Mouse (Mus musculus) right cerebral cortex, postnatal 14 days (tissue): ENCODE measurements around the gene Ndufaf8.

Experiments used
- DNase-seq: peaks from one replicate; pipeline ENCODE4 v3.0.0; 2022

Ndufaf8 gene

GRCm38 (mm10) chr11:120086702-120087152 lies 12.0 kb upstream of the Ndufaf8 start, which contains the start of gene Cep131:
TSS of gene Cep131 (minus strand) at chr11:120086827.
- peak; percentile 96 for DNase-seq

DNA sequence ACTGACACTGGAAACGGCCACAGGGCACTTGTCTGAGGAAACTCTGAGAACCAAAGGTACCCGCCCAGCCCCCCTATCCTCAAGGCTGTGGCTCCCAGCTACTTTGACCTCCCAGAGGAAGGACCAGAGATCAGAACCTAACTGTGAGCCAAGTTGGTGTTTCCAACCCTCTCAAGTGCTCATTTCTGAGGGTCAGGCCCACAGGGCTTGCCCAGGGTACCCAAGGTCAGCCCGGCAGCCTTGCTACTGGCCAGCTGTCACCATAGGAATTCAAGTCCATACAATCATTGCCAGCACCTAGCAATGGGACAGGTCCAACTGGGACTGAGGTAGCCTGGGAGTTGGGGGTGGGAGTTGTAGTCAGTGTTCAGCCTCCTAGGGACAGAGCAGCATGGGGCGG lies 8.1 kb upstream of the Ndufaf8 start:
- DNase-seq = no peak

- no peak for DNase-seq
Measured at GRCm38 (mm10) chr11:120092817-120093591, 5.7 kb upstream of the Ndufaf8 start.

DNA sequence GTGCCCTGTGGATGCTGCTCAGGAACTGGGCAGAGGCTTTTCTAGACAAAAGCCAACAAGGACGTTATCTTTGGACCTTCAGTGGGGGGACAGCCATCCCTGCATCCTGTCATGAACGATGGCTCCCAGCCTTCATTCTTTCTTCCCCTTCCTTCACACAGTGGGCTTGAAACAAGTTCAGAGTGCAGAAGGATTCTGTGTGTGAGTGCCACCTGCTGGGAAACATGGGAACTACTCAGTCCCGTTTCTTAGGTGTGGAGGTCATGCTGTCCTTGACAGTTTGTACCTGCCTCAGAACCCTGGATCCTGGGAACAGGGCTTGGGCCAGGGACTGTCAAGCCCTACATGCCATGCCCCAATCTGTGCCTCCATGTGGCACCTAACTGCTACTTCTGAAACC lies 2.3 kb downstream of the Ndufaf8 start:
- peak; percentile 68 for DNase-seq

DNA sequence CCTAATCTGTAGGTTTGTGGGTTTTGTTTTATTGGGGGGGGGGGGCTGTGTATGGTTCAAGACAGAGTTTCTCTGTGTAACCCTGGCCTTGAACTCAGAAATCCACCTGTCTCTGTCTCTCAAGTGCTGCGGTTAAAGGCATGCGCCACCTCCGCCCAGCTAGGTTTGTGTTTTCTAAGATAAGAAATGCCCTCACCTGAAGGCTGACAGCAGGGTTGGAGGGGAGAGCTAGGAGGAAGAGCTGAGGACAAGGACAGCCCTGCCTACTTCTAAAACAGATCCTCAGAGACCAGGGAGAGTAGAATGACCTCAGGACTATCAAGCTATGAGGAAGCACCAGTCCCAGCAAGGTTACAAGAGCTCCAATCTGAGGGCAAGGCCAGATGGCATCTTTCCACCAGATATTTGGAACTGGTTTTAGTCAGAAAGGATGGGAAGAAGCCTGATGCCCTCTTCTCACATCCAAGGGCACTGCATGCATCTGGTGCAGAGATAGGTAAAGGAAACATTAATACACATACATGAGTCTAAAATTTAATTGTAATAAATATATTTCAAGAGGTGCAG lies 4.8 kb downstream of the Ndufaf8 start:
- DNase-seq = no peak

DNA sequence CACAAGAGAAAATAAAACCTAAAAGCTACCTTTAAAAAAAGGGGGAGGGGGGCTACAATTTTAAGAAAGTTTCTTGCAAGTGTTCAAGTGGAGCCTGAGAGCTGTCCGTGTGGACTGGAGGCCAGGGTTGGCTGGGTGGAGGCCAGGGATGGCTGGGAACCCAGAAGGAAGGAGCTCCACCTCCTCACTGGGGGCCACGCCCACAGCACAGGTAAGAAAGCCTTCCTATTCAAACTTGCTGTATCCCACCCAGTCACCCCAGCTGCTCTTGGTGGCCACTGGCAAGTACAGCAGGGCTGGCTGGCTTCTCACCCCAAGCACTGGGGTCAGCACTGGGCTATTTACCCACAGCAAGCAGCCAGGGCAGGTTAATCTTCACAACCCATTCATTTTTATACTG lies 8.3 kb downstream of the Ndufaf8 start:
- no peak for DNase-seq

DNA sequence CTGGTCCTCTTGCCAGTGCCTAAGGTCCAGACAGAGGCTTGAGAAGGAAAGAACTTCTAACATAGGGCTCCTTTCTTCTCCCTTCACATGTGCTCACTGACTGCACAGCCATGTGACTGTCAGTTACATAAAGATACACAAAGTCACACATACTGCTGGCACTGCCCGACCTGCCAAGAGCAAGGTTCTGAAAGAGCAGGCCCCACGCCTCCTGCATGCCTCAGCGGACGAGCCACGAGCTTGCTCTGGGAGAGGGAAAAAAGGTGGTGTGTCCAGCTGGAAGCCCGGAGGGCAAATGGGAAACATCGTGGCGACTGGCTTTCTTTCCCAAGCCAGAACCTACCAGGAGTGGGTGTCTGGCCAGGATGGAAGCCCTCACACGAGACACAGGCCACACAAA lies 9.1 kb downstream of the Ndufaf8 start:
- no peak for DNase-seq

GRCm38 (mm10) chr11:120109558-120110210 lies 11.0 kb downstream of the Ndufaf8 start:
- no peak for DNase-seq

DNA sequence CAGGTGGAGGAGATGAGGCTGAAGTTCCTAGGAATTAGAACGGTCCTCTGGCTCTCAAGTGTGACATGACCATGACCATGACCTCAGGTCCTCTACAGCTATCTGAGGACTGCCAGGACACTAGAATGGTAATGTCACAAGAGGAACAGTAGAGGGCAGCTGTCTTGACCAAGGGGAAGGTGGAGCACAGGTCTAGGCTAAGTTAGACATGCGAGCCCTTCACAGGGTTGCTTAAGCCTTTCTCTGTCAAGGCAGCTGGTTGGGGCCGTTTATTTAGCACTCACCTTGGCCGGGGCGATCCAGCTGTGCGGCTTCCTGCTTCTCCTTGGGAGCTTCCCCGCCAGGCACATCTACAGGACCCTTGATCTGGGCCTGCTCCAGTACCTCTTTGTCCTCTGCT lies 11.8 kb downstream of the Ndufaf8 start:
- no peak for DNase-seq

- no peak for DNase-seq
Measured at GRCm38 (mm10) chr11:120111033-120111432, 12.3 kb downstream of the Ndufaf8 start.

GRCm38 (mm10) chr11:120112136-120112535 lies 13.4 kb downstream of the Ndufaf8 start:
- DNase-seq = no peak

DNA sequence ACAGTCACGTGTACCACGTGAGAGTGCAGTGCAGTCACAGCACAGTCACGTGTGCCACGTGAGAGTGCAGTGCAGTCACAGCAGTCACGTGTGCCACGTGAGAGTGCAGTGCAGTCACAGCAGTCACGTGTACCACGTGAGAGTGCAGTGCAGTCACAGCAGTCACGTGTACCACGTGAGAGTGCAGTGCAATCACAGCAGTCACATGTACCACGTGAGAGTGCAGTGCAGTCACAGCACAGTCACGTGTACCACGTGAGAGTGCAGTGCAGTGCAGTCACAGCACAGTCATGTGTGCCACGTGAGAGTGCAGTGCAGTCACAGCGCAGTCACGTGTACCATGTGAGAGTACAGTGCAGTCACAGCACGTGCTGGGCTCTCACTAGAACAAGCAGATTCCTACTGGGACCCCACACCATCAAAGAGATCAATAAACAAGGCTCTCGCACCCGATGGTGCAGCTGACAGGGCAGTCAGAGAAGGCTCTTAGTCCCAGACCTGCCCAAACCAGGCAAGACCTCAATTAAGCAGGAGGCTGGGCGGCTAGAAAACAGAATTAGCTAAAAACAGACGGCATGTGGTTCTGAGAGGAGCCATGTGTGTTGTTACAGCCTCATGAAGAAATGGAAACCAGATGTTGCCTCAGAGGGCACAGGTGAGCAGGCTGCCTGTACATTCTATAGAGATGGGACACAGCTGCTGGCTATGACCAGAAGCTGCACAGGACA lies 15.9 kb downstream of the Ndufaf8 start:
- no peak for DNase-seq

GRCm38 (mm10) chr11:120117626-120118025 lies 18.9 kb downstream of the Ndufaf8 start:
- DNase-seq = no peak

DNA sequence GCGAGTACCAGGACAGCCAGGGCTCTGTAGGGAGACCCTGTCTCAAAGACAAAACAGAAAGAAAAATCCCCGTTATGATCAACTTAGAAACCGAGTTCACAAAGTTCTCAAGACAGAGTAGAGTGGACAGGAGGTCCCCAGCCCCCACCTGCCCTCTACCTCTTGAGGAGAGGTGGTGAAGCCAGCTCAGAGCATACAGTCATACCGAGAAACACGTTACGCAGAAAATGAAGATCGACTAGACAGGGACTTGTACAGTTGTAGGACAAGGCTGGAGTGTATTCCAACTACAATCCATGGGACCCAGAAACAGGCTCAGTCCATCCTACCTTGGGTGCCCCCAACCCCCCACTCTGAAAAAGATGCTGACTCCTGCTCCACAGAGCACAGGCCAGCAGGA lies 20.4 kb downstream of the Ndufaf8 start:
- no peak for DNase-seq

GRCm38 (mm10) chr11:120119936-120120541 lies 21.3 kb downstream of the Ndufaf8 start:
- no peak for DNase-seq

- peak; percentile 85 for DNase-seq
Measured at GRCm38 (mm10) chr11:120120642-120121420, 22.1 kb downstream of the Ndufaf8 start.

DNA sequence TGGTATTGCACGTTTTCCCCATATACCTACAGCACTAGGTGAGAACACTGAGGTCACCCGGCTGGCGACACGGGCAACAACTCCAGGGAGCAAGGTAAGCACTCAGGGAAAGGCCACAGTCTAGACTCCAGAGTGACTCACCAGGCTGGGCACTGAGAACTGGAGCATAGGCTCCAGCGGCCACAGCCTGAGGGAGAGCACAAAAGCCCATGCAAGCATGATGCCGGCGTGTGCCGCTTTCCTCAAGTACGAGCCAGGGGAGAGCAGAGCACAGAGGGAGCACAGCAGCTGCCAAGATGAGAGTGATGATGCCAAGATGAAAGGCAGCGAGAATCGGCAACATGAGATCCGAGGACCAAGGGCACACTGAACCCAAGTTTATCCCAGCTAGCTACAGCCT lies 23.4 kb downstream of the Ndufaf8 start:
- DNase-seq = no peak

- no peak for DNase-seq
Measured at GRCm38 (mm10) chr11:120126845-120127244, 28.1 kb downstream of the Ndufaf8 start.

DNA sequence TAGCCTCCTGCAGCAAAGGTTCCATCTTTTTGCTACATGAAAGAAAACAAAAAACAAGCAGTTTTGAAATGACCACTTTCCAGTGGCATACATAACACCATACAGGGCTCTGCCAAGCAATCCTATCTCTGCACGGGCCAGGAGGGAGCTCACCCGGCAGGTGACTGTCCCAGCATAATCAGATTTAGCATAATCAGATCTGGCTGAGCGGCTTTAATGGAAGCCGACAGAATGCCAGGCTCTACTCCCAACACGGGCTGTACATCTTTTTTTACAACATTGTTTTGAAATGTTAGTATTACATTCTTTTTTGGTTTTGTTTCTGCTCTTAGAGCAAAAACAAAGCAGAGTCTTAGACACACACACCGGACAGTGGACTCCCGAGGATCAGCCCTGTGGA lies 30.6 kb downstream of the Ndufaf8 start:
- no peak for DNase-seq

DNA sequence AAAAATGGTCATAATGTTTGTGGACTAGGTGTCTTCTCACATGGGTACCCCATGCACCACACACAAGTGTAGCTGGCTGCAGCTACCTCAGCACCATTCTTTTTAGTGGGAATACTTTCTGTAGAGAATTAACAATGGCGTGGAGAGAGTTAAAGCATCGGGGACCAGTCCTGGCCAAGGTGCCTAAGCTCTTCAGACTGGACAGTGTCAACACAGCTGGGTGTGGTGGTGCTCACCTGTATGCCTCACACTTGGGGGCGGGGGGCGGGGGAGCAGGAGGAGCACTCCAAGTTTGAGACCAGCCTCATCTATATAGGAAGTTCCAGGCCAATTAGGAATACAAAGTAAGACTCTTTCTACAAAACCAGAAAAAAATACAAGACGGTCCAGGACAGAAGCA lies 35.4 kb downstream of the Ndufaf8 start:
- DNase-seq = no peak

DNA sequence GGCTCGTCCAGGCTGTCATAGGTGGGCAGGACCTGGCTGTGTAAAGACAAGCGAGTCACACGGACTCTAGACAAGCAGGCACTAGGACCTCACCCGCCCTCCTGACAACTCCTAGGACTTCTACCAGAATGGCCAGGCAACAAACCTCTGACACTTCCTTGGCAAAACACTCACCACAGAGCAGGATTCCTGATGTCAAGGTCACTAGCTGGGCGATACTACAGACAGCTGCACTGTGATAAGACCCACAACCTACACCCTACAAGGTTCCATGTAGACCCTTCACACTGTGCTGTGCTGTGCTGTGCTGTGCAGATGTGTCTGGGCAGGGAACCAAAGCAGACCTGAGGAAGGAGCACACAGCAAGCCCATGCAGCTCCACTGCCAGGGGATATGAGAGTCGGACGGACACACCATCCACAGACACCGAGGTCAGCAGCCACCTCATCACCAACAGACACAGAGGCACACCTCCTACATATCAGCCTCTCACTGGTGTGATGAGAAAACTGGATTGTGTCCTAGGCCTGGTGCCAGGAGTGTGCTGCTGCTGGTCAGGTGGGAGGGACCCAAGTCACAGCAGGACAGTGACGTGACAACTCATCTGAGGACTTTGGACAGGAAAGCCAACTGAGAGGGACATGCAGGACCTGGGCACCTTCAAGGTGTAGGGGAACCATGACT lies 36.3 kb downstream of the Ndufaf8 start:
- no peak for DNase-seq

GRCm38 (mm10) chr11:120136195-120136594 lies 37.5 kb downstream of the Ndufaf8 start:
- DNase-seq = no peak
